Mouse (Mus musculus): ENCODE results near the gene Tbc1d19. TPM values are rescaled to one million over a fixed set of nuclear protein-coding genes. Genes with fewer than 3 reads are reported as not detected.

Tbc1d19 gene
- total and polyA plus RNA-seq, 3 experiments = not detected

GRCm38 (mm10) chr5:53852574-53852973 lies 43.2 kb downstream of the Tbc1d19 start:
- Histone ChIP-seq H3K27ac (ENCODE audit: control insufficient read depth, low read depth, low read length) (no peak overlapping the region), H3K9me3 (replicated peaks; ENCODE audit: insufficient read depth, low read length) (no peaks in the 10 kb centered on the region), H3K4me1 (ENCODE audit: control insufficient read depth in 1 of 2, insufficient read depth in 2 of 2, low read length in 2 of 2) (no peaks in the 10 kb centered on the region), H3K27me3 (ENCODE audit: control insufficient read depth in 1 of 2, insufficient read depth in 2 of 2, low read length in 2 of 2) (peaks cover 0 to 1% of the 10 kb centered on the region in 2 experiments; a peak in 3 of 4 replicates), H3K4me3 (ENCODE audit: control insufficient read depth in 1 of 2, insufficient read depth in 1 of 2, low read depth in 2 of 2, low read length in 2 of 2) (no peak overlapping the region), H3K36me3 (ENCODE audit: control insufficient read depth in 1 of 2, insufficient read depth in 2 of 2, low read length in 2 of 2) (no peaks in the 10 kb centered on the region), H3K79me2 (ENCODE audit: control insufficient read depth, insufficient read depth, low read length, poor library complexity) (no peaks in the 10 kb centered on the region), H3K9ac (ENCODE audit: control insufficient read depth, low read depth, low read length, poor library complexity, severe bottlenecking) (no peak overlapping the region)
- no peak for TF ChIP-seq POLR2AphosphoS2 (IDR thresholded peaks at IDR 0.05; ENCODE audit: low read length)
- TF ChIP-seq MAX (IDR thresholded peaks at IDR 0.05; ENCODE audit: low read length) = no peak
- TF ChIP-seq HCFC1 (IDR thresholded peaks at IDR 0.05; ENCODE audit: low read depth, low read length) = no peak
- no peak for TF ChIP-seq TCF12 (IDR thresholded peaks at IDR 0.05; ENCODE audit: low read depth, low read length)
- TF ChIP-seq BHLHE40 (IDR thresholded peaks at IDR 0.05; ENCODE audit: borderline replicate concordance, low read depth, low read length) = no peak
- no peak for TF ChIP-seq POLR2AphosphoS5 (IDR thresholded peaks at IDR 0.05; ENCODE audit: borderline replicate concordance, low read depth, low read length)
- no peak for TF ChIP-seq CHD1 (IDR thresholded peaks at IDR 0.05; ENCODE audit: low read depth, low read length)
- TF ChIP-seq TAL1 (IDR thresholded peaks at IDR 0.05; ENCODE audit: low read length) = no peak
- TF ChIP-seq UBTF (IDR thresholded peaks at IDR 0.05; ENCODE audit: borderline replicate concordance, insufficient read depth, low read depth, low read length) = no peak
- TF ChIP-seq MAFK (IDR thresholded peaks at IDR 0.05; ENCODE audit: borderline replicate concordance, low read depth, low read length) = no peak
- TF ChIP-seq GABPA (IDR thresholded peaks at IDR 0.05; ENCODE audit: low read depth, low read length) = no peak
- TF ChIP-seq ETS1 (IDR thresholded peaks at IDR 0.05; ENCODE audit: low read depth, low read length) = no peak
- no peak for TF ChIP-seq CTCF (IDR thresholded peaks at IDR 0.05 in 2 of 3, conservative IDR thresholded peaks at IDR 0.05 in 1 of 3; ENCODE audit: control insufficient read depth in 1 of 3, insufficient read depth in 1 of 3, low read depth in 2 of 3, low read length in 3 of 3, poor library complexity in 1 of 3, severe bottlenecking in 1 of 3)
- TF ChIP-seq EP300 (IDR thresholded peaks at IDR 0.05; ENCODE audit: low read depth in 1 of 2, low read length in 2 of 2) = no peak
- no peak for TF ChIP-seq MYC (IDR thresholded peaks at IDR 0.05; ENCODE audit: low read depth, low read length)
- no peak for TF ChIP-seq ZMIZ1 (IDR thresholded peaks at IDR 0.05; ENCODE audit: low read depth, low read length)
- TF ChIP-seq USF1 (IDR thresholded peaks at IDR 0.05; ENCODE audit: low read depth, low read length) = no peak
- TF ChIP-seq ZC3H11A (IDR thresholded peaks at IDR 0.05; ENCODE audit: low read depth, low read length) = no peak
- TF ChIP-seq RAD21 (IDR thresholded peaks at IDR 0.05; ENCODE audit: low read depth, low read length) = no peak
- TF ChIP-seq E2F4 (IDR thresholded peaks at IDR 0.05; ENCODE audit: borderline replicate concordance, low read depth, low read length) = no peak
- DNase-seq (ENCODE audit: low read depth, low spot score) = no peak

GRCm38 (mm10) chr5:53854561-53854960 lies 45.2 kb downstream of the Tbc1d19 start:
- no peaks in the 10 kb centered on the region; a peak in 2 of 4 replicates for H3K27me3 ChIP-seq (ENCODE audit: control insufficient read depth in 1 of 2, insufficient read depth in 2 of 2, low read length in 2 of 2)
- no peak overlapping the region for H3K4me3 ChIP-seq (ENCODE audit: control insufficient read depth in 1 of 2, insufficient read depth in 1 of 2, low read depth in 2 of 2, low read length in 2 of 2)
- H3K36me3 ChIP-seq (ENCODE audit: control insufficient read depth in 1 of 2, insufficient read depth in 2 of 2, low read length in 2 of 2) = no peaks in the 10 kb centered on the region
- no peak overlapping the region for H3K9ac ChIP-seq (ENCODE audit: control insufficient read depth, low read depth, low read length, poor library complexity, severe bottlenecking)
- H3K79me2 ChIP-seq (ENCODE audit: control insufficient read depth, insufficient read depth, low read length, poor library complexity) = no peaks in the 10 kb centered on the region
- H3K4me1 ChIP-seq (ENCODE audit: control insufficient read depth in 1 of 2, insufficient read depth in 2 of 2, low read length in 2 of 2) = no peaks in the 10 kb centered on the region
- no peaks in the 10 kb centered on the region for H3K9me3 ChIP-seq (replicated peaks; ENCODE audit: insufficient read depth, low read length)
- DNase-seq (ENCODE audit: low read depth, low spot score) = no peak
- no peak overlapping the region for H3K27ac ChIP-seq (ENCODE audit: control insufficient read depth, low read depth, low read length)
- no peak for TF ChIP-seq POLR2A (IDR thresholded peaks at IDR 0.05; ENCODE audit: control insufficient read depth in 1 of 2, insufficient read depth in 1 of 2, low read depth in 1 of 2, low read length in 2 of 2, poor library complexity in 1 of 2)
- TF ChIP-seq KAT2A (conservative IDR thresholded peaks at IDR 0.05; ENCODE audit: low read depth, low read length) = no peak
- no peak for TF ChIP-seq ZC3H11A (IDR thresholded peaks at IDR 0.05; ENCODE audit: low read depth, low read length)
- no peak for TF ChIP-seq TAL1 (IDR thresholded peaks at IDR 0.05; ENCODE audit: low read length)
- TF ChIP-seq ZNF384 (IDR thresholded peaks at IDR 0.05; ENCODE audit: low read depth, low read length) = no peak
- TF ChIP-seq USF2 (IDR thresholded peaks at IDR 0.05; ENCODE audit: borderline replicate concordance in 1 of 2, insufficient read depth in 1 of 2, low read depth in 1 of 2, low read length in 2 of 2) = no peak
- no peak for TF ChIP-seq MYB (IDR thresholded peaks at IDR 0.05; ENCODE audit: low read depth, low read length)
- TF ChIP-seq GABPA (IDR thresholded peaks at IDR 0.05; ENCODE audit: low read depth, low read length) = no peak
- no peak for TF ChIP-seq ELF1 (IDR thresholded peaks at IDR 0.05; ENCODE audit: low read depth, low read length)
- no peak for TF ChIP-seq MAX (IDR thresholded peaks at IDR 0.05; ENCODE audit: low read length)
- TF ChIP-seq CHD2 (IDR thresholded peaks at IDR 0.05; ENCODE audit: low read length) = no peak
- no peak for TF ChIP-seq JUND (IDR thresholded peaks at IDR 0.05; ENCODE audit: low read depth, low read length)
- no peak for TF ChIP-seq POLR2AphosphoS2 (IDR thresholded peaks at IDR 0.05; ENCODE audit: low read length)
- no peak for TF ChIP-seq CTCF (IDR thresholded peaks at IDR 0.05 in 2 of 3, conservative IDR thresholded peaks at IDR 0.05 in 1 of 3; ENCODE audit: control insufficient read depth in 1 of 3, insufficient read depth in 1 of 3, low read depth in 2 of 3, low read length in 3 of 3, poor library complexity in 1 of 3, severe bottlenecking in 1 of 3)
- TF ChIP-seq NRF1 (IDR thresholded peaks at IDR 0.05; ENCODE audit: insufficient read depth, low read depth, low read length, poor library complexity, severe bottlenecking) = no peak
- no peak for TF ChIP-seq POLR2AphosphoS5 (IDR thresholded peaks at IDR 0.05; ENCODE audit: borderline replicate concordance, low read depth, low read length)
- no peak for TF ChIP-seq E2F4 (IDR thresholded peaks at IDR 0.05; ENCODE audit: borderline replicate concordance, low read depth, low read length)
- no peak for TF ChIP-seq NELFE (IDR thresholded peaks at IDR 0.05; ENCODE audit: low read depth, low read length)
